Mouse (Mus musculus) layer of hippocampus, adult 2 months (tissue): ENCODE results near the gene Dlg4. TPM values are rescaled to one million over a fixed set of nuclear protein-coding genes. Genes with fewer than 3 reads are reported as not detected.
A peak's percentile ranks its signal among the peaks of the same experiment; 100 is the strongest.

ENCODE experiments used
- DNase-seq, 2 experiments: peaks; one replicate each; pipeline ENCODE4 v3.0.0; 2022; ENCODE audit warnings: low spot score in 2 of 2
- H3K27ac ChIP-seq: fragments of 200-600 bp; 2 replicates; pipeline ENCODE4 v1.8.1; 2022
- H3K4me3 ChIP-seq: fragments of 200-600 bp; 2 replicates; pipeline ENCODE4 v1.8.1; 2022; ENCODE audit warnings: mild to moderate bottlenecking
- CTCF ChIP-seq: fragments of 200-600 bp; conservative IDR thresholded peaks from 2 replicates; pipeline ENCODE4 v1.8.1; 2022; ENCODE audit warnings: antibody characterized with exemption, mild to moderate bottlenecking, moderate library complexity
- long read RNA-seq, 2 experiments: library from polyadenylated mRNA; stranded (forward); transcript quantifications; one replicate each; pipeline ENCODE4 v2.0.0; 2021; ENCODE audit warnings: borderline mapping rate in 2 of 2
- total RNA-seq, 2 experiments: library from RNA; stranded (reverse); gene quantifications; 2 replicates each; pipeline ENCODE4 v1.2.3; 2021

Dlg4 gene
- total RNA-seq = 100 to 1,000 TPM; 880 to 888 TPM
- long read RNA-seq, experiment 1, transcript Dlg4-203 (20 exons, 3,488 nt) = major isoform, 9 of 139 reads
- long read RNA-seq, experiment 1, partial matches to known transcripts = 128 of 139 reads
- long read RNA-seq, experiment 1, other reads (novel, unspliced or antisense) = 1 of 139 reads
- long read RNA-seq, experiment 2, full-length matches to known transcripts = 16 of 179 reads
- long read RNA-seq, experiment 2, partial matches to known transcripts = 156 of 179 reads
- long read RNA-seq, experiment 2, other reads (novel, unspliced or antisense) = 7 of 179 reads

- Histone ChIP-seq H3K4me3 (peak within 1 kb of the TSS; percentile 79), H3K27ac (peak within 1 kb of the TSS; percentile 96)
- DNase-seq = no peak
- no peak for TF ChIP-seq CTCF
Observed at GRCm38 (mm10) chr11:70016669-70017068, at the start of gene Dlg4. Dlg4 (plus strand) TSS chr11:70016942.

GRCm38 (mm10) chr11:69968793-69969192, 47.9 kb upstream of the Dlg4 start:
- no peak overlapping the region for H3K27ac ChIP-seq
- TF ChIP-seq CTCF = no peak
- no peak for DNase-seq
- no peak overlapping the region for H3K4me3 ChIP-seq

DNA sequence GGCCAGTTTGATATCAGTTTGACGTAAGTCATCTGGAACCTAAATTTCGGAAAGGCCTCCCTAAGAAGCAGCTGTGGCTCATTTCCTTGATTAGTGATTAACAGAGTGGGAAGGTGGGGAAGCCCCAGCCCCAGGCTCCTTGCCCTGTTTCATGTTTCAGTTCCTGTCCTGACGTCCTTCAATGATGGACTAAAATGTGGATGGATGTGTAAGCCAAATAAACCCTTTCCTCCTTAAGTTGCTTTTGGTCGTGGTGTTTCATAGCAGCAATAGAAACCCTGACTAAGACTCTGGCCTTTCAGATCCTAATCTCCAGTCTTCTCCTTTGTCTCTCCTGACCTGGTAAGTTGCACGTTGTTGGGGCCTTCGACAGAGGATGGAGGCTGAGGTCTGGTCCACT, 46.5 kb upstream of the Dlg4 start:
- TF ChIP-seq CTCF = no peak
- DNase-seq = no peak
- Histone ChIP-seq H3K27ac (no peak overlapping the region), H3K4me3 (no peak overlapping the region)

- no peak for DNase-seq
- Histone ChIP-seq H3K4me3 (no peak overlapping the region), H3K27ac (no peak overlapping the region)
- TF ChIP-seq CTCF = no peak
Observed at GRCm38 (mm10) chr11:69970775-69971174, 46.0 kb upstream of the Dlg4 start.

DNA sequence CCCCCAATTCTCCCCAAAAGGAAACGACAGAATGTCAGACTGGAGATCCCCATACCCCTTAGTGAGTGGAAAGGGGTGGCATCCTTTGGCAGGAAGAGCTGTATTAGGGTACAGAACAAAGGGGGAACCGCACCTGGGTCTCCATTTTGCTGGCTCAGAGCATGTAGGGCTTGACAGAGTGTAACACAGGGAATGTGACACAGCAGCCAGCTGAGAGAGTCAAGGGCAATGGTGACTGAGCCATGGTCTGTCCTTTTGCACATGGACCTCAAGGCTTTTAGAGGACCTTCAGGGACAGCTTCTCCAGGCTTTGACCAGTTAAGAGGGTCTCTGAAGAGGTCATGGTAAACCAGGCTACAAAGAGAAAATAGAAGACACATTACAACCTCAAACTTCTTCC, 41.8 kb upstream of the Dlg4 start:
- TF ChIP-seq CTCF = no peak
- Histone ChIP-seq H3K4me3 (no peak overlapping the region), H3K27ac (no peak overlapping the region)
- DNase-seq = no peak

- no peak for TF ChIP-seq CTCF
Observed at GRCm38 (mm10) chr11:69976271-69976670, 40.5 kb upstream of the Dlg4 start.

DNA sequence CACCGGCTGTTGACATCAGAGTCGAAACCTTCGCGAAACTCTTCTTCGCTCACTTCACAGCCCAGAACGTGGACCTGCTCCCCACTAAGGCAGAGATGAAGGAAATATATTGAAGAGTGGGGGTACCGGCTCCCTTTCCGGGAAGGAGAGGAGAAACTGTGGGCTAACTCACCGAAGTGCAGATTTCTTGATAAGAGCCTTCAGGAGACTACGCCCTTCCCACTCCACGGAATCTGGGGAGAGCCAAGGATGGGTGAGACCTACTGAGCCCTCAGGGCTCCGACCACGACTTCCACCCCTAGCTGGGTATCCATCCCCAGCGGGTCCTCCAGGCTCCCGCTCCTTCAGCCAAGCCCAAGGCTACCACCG, 36.9 kb upstream of the Dlg4 start:
- no peak for DNase-seq
- Histone ChIP-seq H3K4me3 (peak overlapping the region; percentile 98), H3K27ac (peak overlapping the region; percentile 100)
- no peak for TF ChIP-seq CTCF

More at GRCm38 (mm10) chr11:69976271-69976670, 40.5 kb upstream of the Dlg4 start:
- H3K4me3 ChIP-seq = no peak overlapping the region
- DNase-seq = no peak
- no peak overlapping the region for H3K27ac ChIP-seq

DNA sequence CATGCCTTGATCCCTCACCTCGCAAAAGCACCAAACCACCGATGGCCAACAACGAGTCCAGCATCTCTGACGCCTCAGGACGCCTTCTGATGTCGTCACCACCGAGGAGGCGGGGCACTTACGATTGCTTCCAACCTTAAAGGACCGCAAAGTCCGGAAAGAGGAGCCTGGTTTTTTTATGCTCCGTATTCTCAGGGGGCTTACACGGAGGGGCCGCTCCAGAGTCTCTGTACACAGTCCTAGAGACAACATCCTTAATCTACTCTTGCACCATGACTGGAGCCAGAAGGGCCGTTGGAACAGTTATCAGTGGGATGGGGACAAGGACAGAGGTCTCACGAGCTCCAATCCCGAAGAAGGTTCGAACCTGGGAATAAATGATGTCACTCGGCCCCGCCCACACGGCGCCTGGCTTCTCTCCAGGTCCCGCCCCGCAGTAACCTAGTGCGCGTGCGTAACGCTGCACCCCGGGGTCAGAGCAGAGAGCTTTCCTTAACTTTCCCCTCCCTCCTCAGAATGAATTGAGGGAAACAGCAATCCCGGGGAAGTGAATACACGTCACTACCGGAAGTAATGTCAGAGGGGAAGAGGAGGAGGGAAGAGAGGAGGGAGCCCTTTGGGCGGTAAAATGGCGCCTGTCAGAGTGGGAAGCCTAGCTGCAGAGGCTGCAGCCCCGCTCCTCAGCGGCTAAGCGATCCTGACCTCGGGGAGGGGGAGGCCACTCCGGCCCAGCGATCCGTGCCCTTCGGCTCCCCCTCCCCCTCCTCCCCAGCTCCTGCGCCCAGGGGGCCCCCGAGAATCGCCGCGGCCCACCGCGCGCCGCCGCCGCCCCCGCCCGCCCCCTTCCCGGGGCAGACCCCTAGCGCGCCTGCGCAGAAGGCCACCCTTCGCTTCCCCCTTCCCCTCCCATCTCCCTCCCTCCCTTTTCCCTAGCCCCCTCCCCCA, 36.3 kb upstream of the Dlg4 start:
- Histone ChIP-seq H3K27ac (peak overlapping the region; percentile 100), H3K4me3 (peak overlapping the region; percentile 98)
- no peak for TF ChIP-seq CTCF
- peak; percentile 98 to 99 for DNase-seq

GRCm38 (mm10) chr11:69981141-69981762, 35.5 kb upstream of the Dlg4 start, which contains the start of gene Ctdnep1:
Ctdnep1 (plus strand) TSS chr11:69981156.
- TF ChIP-seq CTCF = no peak
- Histone ChIP-seq H3K4me3 (peak within 1 kb of the TSS; percentile 98), H3K27ac (peak within 1 kb of the TSS; percentile 100)
- no peak for DNase-seq

GRCm38 (mm10) chr11:69982225-69982624, 34.5 kb upstream of the Dlg4 start, which contains the start of gene Elp5:
Elp5 (minus strand) TSS chr11:69982517.
- TF ChIP-seq CTCF = no peak
- Histone ChIP-seq H3K27ac (peak within 1 kb of the TSS; percentile 100), H3K4me3 (peak within 1 kb of the TSS; percentile 98)
- DNase-seq = no peak

DNA sequence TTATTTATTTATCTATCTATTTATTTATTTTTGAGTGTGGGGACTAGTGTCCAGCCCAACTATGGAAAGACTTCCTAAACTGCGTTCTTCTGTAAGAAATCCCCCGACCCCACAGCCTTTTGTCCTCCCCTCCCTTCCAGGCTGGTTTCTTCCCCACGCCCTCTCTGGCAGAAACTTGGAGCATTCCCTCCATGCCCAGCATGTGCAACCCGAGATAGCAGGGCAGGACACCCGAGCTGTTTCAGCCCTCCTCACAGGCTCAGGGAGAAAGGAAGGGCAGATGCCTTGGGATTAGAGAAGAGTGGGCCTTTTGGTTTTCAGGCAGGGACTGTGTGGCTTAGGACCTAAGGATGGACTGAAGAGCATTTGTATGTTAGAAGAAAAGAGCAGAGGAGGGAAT, 33.9 kb upstream of the Dlg4 start:
- H3K4me3 ChIP-seq = peak overlapping the region; percentile 98; the same call in 1 of the 2 replicates
- no peak for DNase-seq
- peak overlapping the region; percentile 100; the same call in 1 of the 2 replicates for H3K27ac ChIP-seq
- no peak for TF ChIP-seq CTCF

- no peak for DNase-seq
- no peak for TF ChIP-seq CTCF
- Histone ChIP-seq H3K27ac (0 out of 2 replicates have a peak overlapping the region, but pooled peaks have one; percentile 100), H3K4me3 (no peak overlapping the region)
Observed at GRCm38 (mm10) chr11:69983377-69983776, 33.4 kb upstream of the Dlg4 start.

DNA sequence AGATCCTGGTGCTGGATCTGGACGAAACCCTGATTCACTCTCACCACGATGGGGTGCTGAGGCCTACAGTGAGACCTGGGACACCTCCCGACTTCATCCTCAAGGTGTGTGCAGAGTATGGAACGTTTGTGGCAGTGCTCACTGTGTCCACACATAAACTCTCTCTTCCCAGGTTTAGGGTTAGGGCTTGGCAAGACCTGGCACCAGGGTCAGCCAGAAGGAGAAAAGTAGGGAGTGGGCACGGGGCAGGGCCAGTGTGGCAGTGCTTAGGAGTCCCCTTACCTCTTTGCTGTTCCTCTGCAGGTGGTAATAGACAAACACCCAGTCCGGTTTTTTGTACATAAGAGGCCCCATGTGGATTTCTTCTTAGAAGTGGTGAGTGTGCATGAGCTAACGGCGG, 32.3 kb upstream of the Dlg4 start:
- H3K27ac ChIP-seq = no peak overlapping the region
- no peak for DNase-seq
- TF ChIP-seq CTCF = no peak
- H3K4me3 ChIP-seq = no peak overlapping the region
